Mouse (Mus musculus): ENCODE results near the gene Hoxc8. TPM values are rescaled to one million over a fixed set of nuclear protein-coding genes. Genes with fewer than 3 reads are reported as not detected.
A peak's percentile ranks its signal among the peaks of the same experiment; 100 is the strongest.

The Hoxc8 gene
- polyA plus RNA-seq, 1 experiment from 2014 or later: 22.9 TPM

DNA sequence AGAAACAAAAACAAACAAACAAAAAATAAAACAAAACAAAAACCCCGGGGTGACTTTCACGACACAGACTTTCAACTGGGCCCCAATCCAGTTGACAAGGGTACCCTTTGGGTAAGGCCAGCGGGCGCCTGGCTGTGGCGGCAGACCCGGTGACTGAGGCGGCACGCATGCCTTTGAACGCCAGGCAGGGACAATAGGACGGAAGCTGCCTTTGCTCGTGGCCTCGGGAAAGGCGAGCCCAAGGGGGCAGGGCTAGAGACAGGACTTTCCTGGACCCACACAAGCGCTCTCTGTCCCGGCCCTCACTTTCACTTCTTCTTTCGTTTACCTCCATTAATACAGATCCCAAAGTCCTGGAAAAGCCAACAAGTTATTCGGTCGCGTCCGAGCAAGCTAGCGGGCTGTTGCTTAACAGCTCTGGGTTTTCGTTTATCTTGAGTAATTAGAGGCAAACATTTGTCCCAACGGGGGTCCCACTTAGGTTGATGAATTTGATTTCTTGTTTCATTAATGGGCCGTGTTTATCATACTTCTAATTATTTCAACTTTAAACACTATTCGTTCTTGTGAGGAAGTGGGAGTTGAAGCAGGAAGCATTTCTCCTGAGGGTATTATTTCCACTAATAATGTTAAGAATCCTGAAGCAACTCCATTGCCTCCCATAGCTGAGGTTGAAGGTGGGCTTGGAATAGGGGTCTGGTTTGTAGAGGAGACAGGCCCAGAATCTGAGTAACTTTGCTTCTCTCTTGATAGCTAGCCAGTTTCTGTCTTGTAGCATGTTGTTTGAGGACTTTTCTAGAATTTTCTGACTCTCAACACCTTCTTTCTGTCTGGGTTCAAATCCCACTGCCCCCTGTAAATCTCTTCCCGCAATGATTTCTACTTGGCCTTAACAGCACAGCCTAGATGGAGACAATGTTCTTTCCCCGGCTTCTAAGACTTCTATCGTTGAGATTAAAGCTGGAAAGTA, 26.5 kb upstream of the Hoxc8 start:
- no peaks in the 10 kb centered on the region for H3K36me3 ChIP-seq (replicated peaks; ENCODE audit: control insufficient read depth, insufficient read depth)

DNA sequence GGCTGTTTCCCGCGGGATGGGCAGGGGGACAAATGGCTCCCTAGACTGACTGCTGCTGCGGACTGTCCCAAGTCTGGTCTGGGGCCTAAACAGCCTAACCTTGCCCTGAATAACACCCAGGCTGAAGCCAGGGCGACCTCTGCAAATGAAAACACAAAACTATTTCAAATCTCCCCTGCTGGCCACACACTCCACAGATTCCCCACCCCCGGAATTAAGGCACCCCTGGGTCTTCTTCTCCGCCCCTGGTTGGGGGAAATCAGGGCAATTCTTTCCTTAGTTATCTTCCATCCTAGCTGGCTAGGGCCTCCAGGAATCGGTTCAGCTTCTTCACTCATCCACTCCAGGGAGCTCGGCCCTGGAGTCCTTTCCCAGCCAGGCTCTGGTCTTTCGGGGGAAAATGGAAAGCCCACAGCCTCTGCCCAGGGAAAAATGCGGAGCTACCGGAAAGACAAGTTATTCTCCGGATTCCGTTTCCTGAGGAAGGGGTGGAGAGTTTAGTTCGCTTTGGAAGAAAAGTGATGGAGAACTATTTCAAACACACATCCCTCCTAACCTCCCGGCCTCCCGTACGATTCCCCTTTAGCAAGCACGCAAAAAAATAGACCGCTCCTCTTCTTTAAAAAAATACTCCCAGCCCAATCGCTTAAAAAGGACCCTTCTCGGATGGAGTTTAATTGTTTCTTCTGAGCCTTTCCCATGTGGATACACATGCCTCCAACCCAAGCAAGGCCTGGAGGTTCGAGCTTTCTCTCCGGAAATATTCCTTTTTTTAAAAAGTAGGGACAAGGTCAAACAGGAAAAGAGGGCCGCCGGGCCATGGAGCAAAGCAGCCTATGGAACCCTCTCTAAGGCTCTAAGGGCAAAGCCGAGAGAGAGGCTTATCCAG, 25.2 kb upstream of the Hoxc8 start:
- Histone ChIP-seq H3K9ac (no peak overlapping the region), H3K4me1 (replicated peaks; ENCODE audit: control insufficient read depth, insufficient read depth, low read length) (no peaks in the 10 kb centered on the region), H3K36me3 (replicated peaks; ENCODE audit: control insufficient read depth, insufficient read depth) (no peaks in the 10 kb centered on the region), H3K4me3 (replicated peaks; ENCODE audit: low read length) (no peak overlapping the region), H3K9me3 (ENCODE audit: control insufficient read depth, low read length) (no peaks in the 10 kb centered on the region), H3K4me2 (replicated peaks) (no peak overlapping the region), H3K27ac (no peak overlapping the region), H3K27me3 (ENCODE audit: control insufficient read depth, insufficient read depth, low read length) (peaks cover 99% of the 10 kb centered on the region)
- DNase-seq (ENCODE audit: low spot score): no peak
- no peak for ATAC-seq (ENCODE audit: low FRiP score)
- WGBS: 4% methylated on average over 26 of the region's 26 CpGs

More for the DNA sequence above, 26.5 kb upstream of the Hoxc8 start:
- no peak overlapping the region for H3K27ac ChIP-seq
- ATAC-seq (ENCODE audit: low FRiP score) (no peak), DNase-seq (ENCODE audit: low spot score) (no peak)
- H3K9ac ChIP-seq: no peak overlapping the region
- no peak overlapping the region for H3K4me2 ChIP-seq (replicated peaks)
- H3K4me3 ChIP-seq (replicated peaks; ENCODE audit: low read length): no peak overlapping the region
- WGBS: 2% methylated on average over 28 of the region's 28 CpGs
- H3K27me3 ChIP-seq (ENCODE audit: control insufficient read depth, insufficient read depth, low read length): peaks cover 99% of the 10 kb centered on the region
- no peaks in the 10 kb centered on the region for H3K4me1 ChIP-seq (replicated peaks; ENCODE audit: control insufficient read depth, insufficient read depth, low read length)
- no peaks in the 10 kb centered on the region for H3K9me3 ChIP-seq (ENCODE audit: control insufficient read depth, low read length)

DNA sequence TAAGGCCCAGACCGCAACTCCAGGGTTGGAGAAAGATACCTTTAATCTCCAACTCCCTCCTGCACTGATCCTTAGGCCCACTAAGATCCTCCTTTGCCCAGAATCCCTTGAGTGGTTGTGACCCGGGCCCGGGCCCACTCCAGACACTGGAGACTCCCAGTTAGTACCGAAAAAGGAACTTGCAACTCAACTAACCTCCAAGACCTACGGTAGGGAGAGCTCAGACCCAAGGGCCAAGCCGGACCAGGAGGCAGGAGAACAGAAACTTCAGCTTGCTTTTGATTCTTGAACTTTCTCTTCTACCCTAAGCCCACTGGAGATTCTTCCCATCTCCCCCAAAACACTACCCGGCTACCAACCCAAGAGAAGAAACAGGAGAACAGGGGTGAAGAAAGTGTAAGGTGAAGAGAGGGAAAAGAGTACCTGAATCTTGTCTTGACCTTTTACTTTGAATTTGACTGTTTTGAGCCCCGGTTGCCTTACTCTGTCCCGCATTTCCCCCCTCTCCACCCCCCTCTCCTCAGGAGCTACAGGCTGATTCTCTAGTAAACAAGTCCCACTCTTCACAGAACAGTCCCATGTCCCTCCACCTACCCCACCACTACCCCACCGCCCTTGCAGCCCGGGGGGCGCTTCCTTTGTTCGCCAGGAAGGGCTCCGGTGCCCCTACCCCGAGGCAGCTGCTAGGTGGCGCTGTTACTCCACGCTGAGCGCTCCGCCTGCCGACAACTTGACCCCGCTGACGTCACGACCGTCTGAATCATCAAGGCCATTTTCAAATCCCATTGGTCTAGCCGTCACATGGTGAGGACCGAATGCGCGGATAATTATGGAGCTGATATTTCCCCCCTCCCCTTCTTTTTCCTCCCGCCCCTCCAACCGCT, 24.3 kb upstream of the Hoxc8 start:
- 0 out of 2 replicates have a peak overlapping the region, but pooled peaks have one; percentile 8 for H3K4me3 ChIP-seq (replicated peaks; ENCODE audit: low read length)
- peak; percentile 66 for DNase-seq (ENCODE audit: low spot score)
- no peak overlapping the region for H3K9ac ChIP-seq
- no peaks in the 10 kb centered on the region for H3K9me3 ChIP-seq (ENCODE audit: control insufficient read depth, low read length)
- no peaks in the 10 kb centered on the region for H3K36me3 ChIP-seq (replicated peaks; ENCODE audit: control insufficient read depth, insufficient read depth)
- WGBS: 3% methylated on average over 28 of the region's 30 CpGs
- H3K4me1 ChIP-seq (replicated peaks; ENCODE audit: control insufficient read depth, insufficient read depth, low read length): no peaks in the 10 kb centered on the region
- 0 out of 2 replicates have a peak overlapping the region, but pooled peaks have one; percentile 9 for H3K4me2 ChIP-seq (replicated peaks)
- no peak for ATAC-seq (ENCODE audit: low FRiP score)
- no peak overlapping the region for H3K27ac ChIP-seq
- H3K27me3 ChIP-seq (ENCODE audit: control insufficient read depth, insufficient read depth, low read length): peaks cover 99% of the 10 kb centered on the region

DNA sequence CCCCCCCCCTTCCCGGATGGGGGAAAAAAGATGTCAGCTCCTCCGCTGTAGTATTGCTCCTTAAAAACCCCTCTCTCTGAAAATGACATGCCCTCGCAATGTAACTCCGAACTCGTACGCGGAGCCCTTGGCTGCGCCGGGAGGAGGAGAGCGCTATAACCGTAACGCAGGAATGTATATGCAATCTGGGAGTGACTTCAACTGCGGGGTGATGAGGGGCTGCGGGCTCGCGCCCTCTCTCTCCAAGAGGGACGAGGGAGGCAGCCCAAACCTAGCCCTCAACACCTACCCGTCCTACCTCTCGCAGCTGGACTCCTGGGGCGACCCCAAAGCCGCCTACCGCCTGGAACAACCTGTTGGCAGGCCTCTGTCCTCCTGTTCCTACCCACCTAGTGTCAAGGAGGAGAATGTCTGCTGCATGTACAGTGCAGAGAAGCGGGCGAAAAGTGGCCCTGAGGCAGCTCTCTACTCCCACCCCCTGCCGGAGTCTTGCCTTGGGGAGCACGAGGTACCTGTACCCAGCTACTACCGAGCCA, 23.6 kb upstream of the Hoxc8 start, which contains the start of gene Hoxc10:
Gene Hoxc10, plus strand, starts transcription at position 21 of the 536 bp plus-strand sequence.
- Histone ChIP-seq H3K9ac (no peak within 1 kb of the TSS), H3K27me3 (ENCODE audit: control insufficient read depth, insufficient read depth, low read length) (peaks cover 99% of the 10 kb centered on the region), H3K4me3 (replicated peaks; ENCODE audit: low read length) (0 out of 2 replicates have a peak within 1 kb of the TSS, but pooled peaks have one; percentile 8), H3K4me1 (replicated peaks; ENCODE audit: control insufficient read depth, insufficient read depth, low read length) (no peaks in the 10 kb centered on the region), H3K27ac (no peak within 1 kb of the TSS), H3K36me3 (replicated peaks; ENCODE audit: control insufficient read depth, insufficient read depth) (no peaks in the 10 kb centered on the region), H3K9me3 (ENCODE audit: control insufficient read depth, low read length) (no peaks in the 10 kb centered on the region), H3K4me2 (replicated peaks) (0 out of 2 replicates have a peak within 1 kb of the TSS, but pooled peaks have one; percentile 9)
- 2% methylated on average over 27 of the region's 27 CpGs for WGBS
- ATAC-seq (ENCODE audit: low FRiP score) (no peak), DNase-seq (ENCODE audit: low spot score) (no peak)

DNA sequence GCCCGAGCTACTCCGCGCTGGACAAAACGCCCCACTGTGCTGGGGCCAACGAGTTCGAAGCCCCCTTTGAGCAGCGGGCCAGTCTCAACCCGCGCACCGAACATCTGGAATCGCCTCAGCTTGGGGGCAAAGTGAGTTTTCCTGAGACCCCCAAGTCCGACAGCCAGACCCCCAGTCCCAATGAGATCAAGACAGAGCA, 23.2 kb upstream of the Hoxc8 start, which contains the start of gene Hoxc5:
Gene Hoxc5, plus strand, starts transcription at position 132 of the 199 bp plus-strand sequence.
- Histone ChIP-seq H3K9me3 (ENCODE audit: control insufficient read depth, low read length) (no peaks in the 10 kb centered on the region), H3K27me3 (ENCODE audit: control insufficient read depth, insufficient read depth, low read length) (peaks cover 100% of the 10 kb centered on the region), H3K4me3 (replicated peaks; ENCODE audit: low read length) (0 out of 2 replicates have a peak within 1 kb of the TSS, but pooled peaks have one; percentile 8), H3K4me1 (replicated peaks; ENCODE audit: control insufficient read depth, insufficient read depth, low read length) (no peaks in the 10 kb centered on the region), H3K9ac (no peak within 1 kb of the TSS), H3K27ac (no peak within 1 kb of the TSS), H3K36me3 (replicated peaks; ENCODE audit: control insufficient read depth, insufficient read depth) (no peaks in the 10 kb centered on the region), H3K4me2 (replicated peaks) (0 out of 2 replicates have a peak within 1 kb of the TSS, but pooled peaks have one; percentile 9)
- no peak for DNase-seq (ENCODE audit: low spot score)
- 2% methylated on average over 12 of the region's 12 CpGs for WGBS
- no peak for ATAC-seq (ENCODE audit: low FRiP score)

DNA sequence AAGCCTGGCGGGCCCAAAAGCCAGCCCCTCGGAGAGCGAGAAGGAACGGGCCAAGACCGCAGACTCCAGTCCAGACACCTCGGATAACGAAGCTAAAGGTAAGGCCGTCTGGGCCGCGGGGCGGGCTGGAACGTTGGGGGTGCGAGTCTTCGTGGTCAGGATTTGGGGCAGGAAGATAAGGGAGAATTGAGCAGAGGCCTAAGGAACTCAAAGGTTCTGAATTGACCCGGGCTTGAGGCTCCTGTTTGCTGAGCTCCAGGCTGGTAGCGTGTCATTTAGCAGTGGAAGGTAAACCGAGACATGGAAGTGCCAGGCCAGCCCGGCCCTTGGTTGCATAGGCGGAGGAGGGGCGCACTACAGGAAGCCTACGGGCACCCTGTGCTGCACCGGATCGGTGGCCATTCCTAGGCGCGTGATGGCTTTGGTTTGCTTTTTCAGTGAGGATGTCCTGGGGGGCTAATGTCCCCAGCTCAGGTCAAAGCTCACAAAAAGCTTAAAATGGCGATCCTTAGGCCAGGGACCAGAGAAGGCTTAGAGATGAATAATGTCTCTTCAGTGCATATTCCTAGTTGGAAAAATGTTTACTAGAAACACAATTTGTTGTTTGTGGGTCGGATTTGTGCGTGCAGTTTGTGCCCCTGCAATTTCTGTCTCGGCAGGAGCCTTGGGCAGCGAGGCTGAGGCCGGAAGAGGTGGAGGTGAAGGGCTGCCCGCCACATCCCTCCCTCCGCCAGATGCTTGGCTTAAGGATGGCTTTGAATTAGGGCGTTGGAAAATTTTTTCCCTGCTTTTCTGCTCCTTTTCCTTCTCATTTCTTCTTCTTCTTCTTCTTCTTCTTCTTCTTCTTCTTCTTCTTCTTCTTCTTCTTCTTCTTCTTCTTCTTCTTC, 22.7 kb upstream of the Hoxc8 start:
- Histone ChIP-seq H3K4me2 (replicated peaks) (no peak overlapping the region), H3K36me3 (replicated peaks; ENCODE audit: control insufficient read depth, insufficient read depth) (no peaks in the 10 kb centered on the region), H3K27ac (no peak overlapping the region), H3K4me3 (replicated peaks; ENCODE audit: low read length) (no peak overlapping the region), H3K9me3 (ENCODE audit: control insufficient read depth, low read length) (no peaks in the 10 kb centered on the region), H3K9ac (no peak overlapping the region), H3K4me1 (replicated peaks; ENCODE audit: control insufficient read depth, insufficient read depth, low read length) (no peaks in the 10 kb centered on the region), H3K27me3 (ENCODE audit: control insufficient read depth, insufficient read depth, low read length) (peaks cover 100% of the 10 kb centered on the region)
- DNase-seq (ENCODE audit: low spot score) (no peak), ATAC-seq (ENCODE audit: low FRiP score) (no peak)
- WGBS: 3% methylated on average over 34 of the region's 34 CpGs

DNA sequence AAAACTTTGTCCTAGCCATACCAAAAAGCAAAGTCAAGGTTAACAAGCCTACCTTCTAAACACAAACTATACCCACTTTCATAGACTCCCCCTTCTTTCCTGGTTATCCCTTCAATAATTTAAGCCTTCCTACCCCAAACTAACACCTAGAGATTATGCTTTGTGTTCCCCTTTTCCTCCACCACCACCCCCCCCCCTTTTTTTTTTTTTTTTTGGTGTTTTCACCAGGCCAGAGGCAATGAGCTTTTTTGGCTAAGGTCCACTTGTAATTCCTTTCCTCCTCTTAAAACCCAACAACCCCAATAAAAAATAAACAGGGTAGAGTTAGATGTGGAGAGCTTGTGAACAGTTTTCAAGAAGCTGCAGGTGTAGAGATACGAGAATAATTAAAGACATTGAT, 21.1 kb upstream of the Hoxc8 start:
- H3K27me3 ChIP-seq (ENCODE audit: control insufficient read depth, insufficient read depth, low read length): peaks cover 100% of the 10 kb centered on the region
- WGBS: 40% methylated on average over 1 of the region's 1 CpGs
- no peaks in the 10 kb centered on the region for H3K36me3 ChIP-seq (replicated peaks; ENCODE audit: control insufficient read depth, insufficient read depth)
- H3K4me1 ChIP-seq (replicated peaks; ENCODE audit: control insufficient read depth, insufficient read depth, low read length): no peaks in the 10 kb centered on the region
- H3K9ac ChIP-seq: no peak overlapping the region
- ATAC-seq (ENCODE audit: low FRiP score): no peak
- H3K27ac ChIP-seq: no peak overlapping the region
- no peaks in the 10 kb centered on the region for H3K9me3 ChIP-seq (ENCODE audit: control insufficient read depth, low read length)
- no peak overlapping the region for H3K4me2 ChIP-seq (replicated peaks)
- no peak overlapping the region for H3K4me3 ChIP-seq (replicated peaks; ENCODE audit: low read length)
- DNase-seq (ENCODE audit: low spot score): no peak

DNA sequence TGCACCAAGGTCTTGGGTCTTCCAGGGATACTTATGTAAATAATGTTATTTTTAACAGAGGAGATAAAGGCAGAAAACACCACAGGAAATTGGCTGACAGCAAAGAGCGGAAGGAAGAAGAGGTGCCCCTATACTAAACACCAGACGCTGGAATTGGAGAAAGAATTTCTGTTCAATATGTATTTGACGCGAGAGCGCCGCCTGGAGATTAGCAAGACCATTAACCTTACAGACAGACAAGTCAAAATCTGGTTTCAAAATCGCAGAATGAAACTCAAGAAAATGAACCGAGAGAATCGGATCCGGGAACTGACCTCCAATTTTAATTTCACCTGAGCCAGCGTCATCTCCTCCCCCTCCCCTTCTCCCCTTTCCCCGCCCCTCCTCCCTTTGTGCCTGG, 19.7 kb upstream of the Hoxc8 start:
- H3K9me3 ChIP-seq (ENCODE audit: control insufficient read depth, low read length): no peaks in the 10 kb centered on the region
- 3% methylated on average over 12 of the region's 12 CpGs for WGBS
- no peaks in the 10 kb centered on the region for H3K36me3 ChIP-seq (replicated peaks; ENCODE audit: control insufficient read depth, insufficient read depth)
- H3K27me3 ChIP-seq (ENCODE audit: control insufficient read depth, insufficient read depth, low read length): peaks cover 100% of the 10 kb centered on the region
- DNase-seq (ENCODE audit: low spot score) (no peak), ATAC-seq (ENCODE audit: low FRiP score) (no peak)
- no peak overlapping the region for H3K9ac ChIP-seq
- H3K27ac ChIP-seq: no peak overlapping the region
- no peak overlapping the region for H3K4me3 ChIP-seq (replicated peaks; ENCODE audit: low read length)
- no peaks in the 10 kb centered on the region for H3K4me1 ChIP-seq (replicated peaks; ENCODE audit: control insufficient read depth, insufficient read depth, low read length)
- no peak overlapping the region for H3K4me2 ChIP-seq (replicated peaks)
